Mouse (Mus musculus) embryonic facial prominence, embryonic 10.5 days (tissue): Measurements from ENCODE around the gene Phf7. TPM values are rescaled to one million over a fixed set of nuclear protein-coding genes. Genes with fewer than 3 reads are reported as not detected.
A peak's percentile ranks its signal among the peaks of the same experiment; 100 is the strongest.

Experiments
- DNase-seq: peaks from one replicate; pipeline ENCODE4 v3.0.0-alpha.2; 2017; ENCODE audit warnings: low spot score
- H3K27ac ChIP-seq: fragments of 300-500 bp; sonication (generic); replicated peaks from 2 replicates; pipeline ENCODE4 v1.5.1; 2016; ENCODE audit warnings: mild to moderate bottlenecking
- H3K27me3 ChIP-seq: fragments of 300-500 bp; sonication (generic); replicated peaks from 2 replicates; pipeline ENCODE4 v1.6.1; 2016; ENCODE audit warnings: low read depth, mild to moderate bottlenecking; ENCODE audit not compliant: poor library complexity, severe bottlenecking
- H3K36me3 ChIP-seq: fragments of 300-500 bp; sonication (generic); replicated peaks from 2 replicates; pipeline ENCODE4 v1.6.1; 2016; ENCODE audit warnings: mild to moderate bottlenecking, moderate library complexity
- H3K4me1 ChIP-seq: fragments of 300-500 bp; sonication (generic); 2 replicates; pipeline ENCODE4 v1.6.1; 2016
- H3K4me3 ChIP-seq: fragments of 300-500 bp; sonication (generic); 2 replicates; pipeline ENCODE4 v1.5.1; 2016; ENCODE audit warnings: mild to moderate bottlenecking, moderate library complexity
- H3K9me3 ChIP-seq: fragments of 300-500 bp; sonication (generic); 2 replicates; pipeline ENCODE4 v1.6.1; 2016; ENCODE audit warnings: mild to moderate bottlenecking
- WGBS: fragments of 180-500 bp; shearing (Covaris S2); methylation state at CpG from one replicate; pipeline ENCODE4 v1.1.7; 2016; 5-methylcytosine and 5-hydroxymethylcytosine counted together
- polyA plus RNA-seq: library from polyadenylated mRNA; unstranded; fragments of >200 nt; fragmentation: Nextera tagmentation; extraction: Ambion mirVana; gene quantifications from 2 replicates; pipeline ENCODE4 v1.2.1, GENCODE M21; 2016

Gene Phf7
- polyA plus RNA-seq, 1 experiment from 2014 or later: 12.8 TPM

- Histone ChIP-seq H3K27me3 (no peaks in the 10 kb centered on the region), H3K27ac (peak overlapping the region; percentile 97), H3K4me1 (peaks cover 26% of the 10 kb centered on the region), H3K36me3 (peaks cover 30% of the 10 kb centered on the region), H3K4me3 (peak overlapping the region; percentile 88), H3K9me3 (no peaks in the 10 kb centered on the region)
- no peak for DNase-seq
- 22% methylated on average over 38 of the region's 38 CpGs for WGBS
These were observed 664 bp downstream of the Phf7 start for GRCm38 (mm10) chr14:31250222-31251083.

GRCm38 (mm10) chr14:31248396-31248795 lies 2.7 kb downstream of the Phf7 start:
- no peak overlapping the region for H3K27ac ChIP-seq
- H3K36me3 ChIP-seq: peaks cover 10% of the 10 kb centered on the region
- H3K4me3 ChIP-seq: no peak overlapping the region
- no peaks in the 10 kb centered on the region for H3K27me3 ChIP-seq
- 90% methylated on average over 6 of the region's 6 CpGs for WGBS
- no peaks in the 10 kb centered on the region for H3K9me3 ChIP-seq
- no peak for DNase-seq
- H3K4me1 ChIP-seq: peaks cover 26% of the 10 kb centered on the region

- DNase-seq: no peak
- Histone ChIP-seq H3K4me1 (peaks cover 13% of the 10 kb centered on the region), H3K4me3 (no peak overlapping the region), H3K27ac (no peak overlapping the region), H3K36me3 (no peaks in the 10 kb centered on the region), H3K9me3 (no peaks in the 10 kb centered on the region), H3K27me3 (no peaks in the 10 kb centered on the region)
- 81% methylated on average over 1 of the region's 1 CpGs for WGBS
These were observed 5.2 kb downstream of the Phf7 start for GRCm38 (mm10) chr14:31245946-31246345.

GRCm38 (mm10) chr14:31244777-31245176 lies 6.3 kb downstream of the Phf7 start:
- Histone ChIP-seq H3K4me3 (no peak overlapping the region), H3K36me3 (0 out of 2 replicates have a peak, but pooled peaks cover 3% of the 10 kb centered on the region), H3K27ac (no peak overlapping the region)

DNA sequence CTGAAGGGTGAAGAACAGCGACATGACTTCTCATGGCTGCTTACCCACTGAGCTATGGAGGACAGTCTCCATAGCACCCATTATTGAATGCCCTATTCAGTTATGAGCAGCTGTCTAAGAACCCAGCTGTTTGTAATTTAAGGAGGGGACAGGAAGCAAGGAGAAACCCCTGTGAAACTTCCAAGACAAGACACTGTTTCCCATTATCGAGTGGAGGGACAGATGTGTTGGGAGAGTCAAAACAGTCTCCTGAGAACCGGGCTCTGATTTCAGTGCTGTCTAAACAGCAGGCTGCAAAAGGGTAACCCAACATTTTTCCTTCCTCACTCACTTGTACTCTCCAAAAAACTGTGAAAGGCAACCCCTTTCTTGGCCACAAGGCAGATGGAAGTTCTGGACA lies 10.6 kb downstream of the Phf7 start:
- no peaks in the 10 kb centered on the region for H3K27me3 ChIP-seq
- H3K4me3 ChIP-seq: no peak overlapping the region
- 49% methylated on average over 3 of the region's 3 CpGs for WGBS
- no peaks in the 10 kb centered on the region for H3K9me3 ChIP-seq
- peaks cover 7% of the 10 kb centered on the region; the same call in 1 of the 2 replicates for H3K36me3 ChIP-seq
- peaks cover 11% of the 10 kb centered on the region for H3K4me1 ChIP-seq
- no peak overlapping the region for H3K27ac ChIP-seq
- no peak for DNase-seq

More at GRCm38 (mm10) chr14:31244777-31245176, 6.3 kb downstream of the Phf7 start:
- H3K27me3 ChIP-seq: no peaks in the 10 kb centered on the region
- WGBS: 81% methylated on average over 1 of the region's 1 CpGs
- no peak for DNase-seq
- peaks cover 13% of the 10 kb centered on the region for H3K4me1 ChIP-seq
- H3K9me3 ChIP-seq: no peaks in the 10 kb centered on the region

DNA sequence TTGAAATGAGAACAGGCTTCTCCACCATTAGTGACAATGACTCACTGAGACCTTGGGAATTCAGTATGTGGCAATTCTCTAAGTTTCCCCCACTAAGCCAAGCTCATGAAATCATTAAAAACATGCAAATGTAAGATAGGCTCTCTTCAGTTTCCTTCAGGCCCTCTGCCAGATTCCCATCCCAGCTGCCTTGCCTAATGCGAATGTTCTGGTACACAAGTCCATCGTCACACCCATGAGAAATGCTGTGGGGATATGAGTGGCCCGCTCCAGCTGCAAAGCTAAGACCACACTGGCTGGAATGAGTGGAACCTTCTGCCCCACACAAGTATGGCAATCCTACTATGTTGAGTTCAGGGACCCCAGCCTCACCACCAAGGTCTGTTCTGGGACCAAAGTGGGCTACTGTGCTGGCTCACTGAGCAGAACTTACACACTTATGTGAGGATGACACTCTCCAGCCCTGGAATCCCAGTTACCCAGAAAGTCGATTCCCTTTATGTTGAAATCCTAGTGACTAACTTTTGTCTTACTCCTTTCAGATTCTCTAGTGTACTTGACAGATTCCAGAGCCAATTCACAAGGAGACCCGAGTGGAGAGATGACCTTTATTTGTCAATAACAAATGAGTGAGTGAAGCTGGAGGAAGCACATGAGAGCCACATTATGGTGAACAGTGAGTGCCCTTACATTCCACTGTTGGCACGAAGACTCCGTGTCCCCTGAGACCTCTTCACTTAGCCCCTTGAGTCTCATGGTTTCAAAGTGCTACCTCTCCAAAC lies 13.8 kb downstream of the Phf7 start:
- DNase-seq: no peak
- H3K27ac ChIP-seq: no peak overlapping the region
- no peaks in the 10 kb centered on the region for H3K9me3 ChIP-seq
- H3K36me3 ChIP-seq: peaks cover 7% of the 10 kb centered on the region; the same call in 1 of the 2 replicates
- WGBS: 86% methylated on average over 7 of the region's 7 CpGs
- no peaks in the 10 kb centered on the region for H3K27me3 ChIP-seq
- no peak overlapping the region for H3K4me3 ChIP-seq
- H3K4me1 ChIP-seq: peaks cover 16% of the 10 kb centered on the region

- H3K9me3 ChIP-seq: no peaks in the 10 kb centered on the region
- DNase-seq: peak; percentile 77
- H3K4me1 ChIP-seq: peaks cover 27% of the 10 kb centered on the region
- H3K27me3 ChIP-seq: no peaks in the 10 kb centered on the region
- H3K27ac ChIP-seq: peak overlapping the region; percentile 66; the same call in 1 of the 2 replicates
- peaks cover 5% of the 10 kb centered on the region; the same call in 1 of the 2 replicates for H3K36me3 ChIP-seq
- H3K4me3 ChIP-seq: peak overlapping the region; percentile 1; the same call in 1 of the 2 replicates
- 27% methylated on average over 11 of the region's 11 CpGs for WGBS
These were observed 17.0 kb downstream of the Phf7 start for GRCm38 (mm10) chr14:31233996-31234591.

- H3K9me3 ChIP-seq: no peaks in the 10 kb centered on the region
- no peak overlapping the region for H3K4me3 ChIP-seq
- no peak for DNase-seq
- 85% methylated on average over 14 of the region's 14 CpGs for WGBS
- no peaks in the 10 kb centered on the region for H3K36me3 ChIP-seq
- H3K27me3 ChIP-seq: no peaks in the 10 kb centered on the region
- no peak overlapping the region for H3K27ac ChIP-seq
- peaks cover 35% of the 10 kb centered on the region for H3K4me1 ChIP-seq
These were observed 17.8 kb downstream of the Phf7 start for GRCm38 (mm10) chr14:31233070-31233995.

- Histone ChIP-seq H3K27ac (no peak overlapping the region; the same call in 1 of the 2 replicates), H3K36me3 (no peaks in the 10 kb centered on the region), H3K4me1 (peaks cover 43% of the 10 kb centered on the region), H3K27me3 (no peaks in the 10 kb centered on the region), H3K4me3 (no peak overlapping the region), H3K9me3 (no peaks in the 10 kb centered on the region)
- DNase-seq: no peak
- 87% methylated on average over 13 of the region's 13 CpGs for WGBS
These were observed 18.6 kb downstream of the Phf7 start for GRCm38 (mm10) chr14:31232404-31233069.

DNA sequence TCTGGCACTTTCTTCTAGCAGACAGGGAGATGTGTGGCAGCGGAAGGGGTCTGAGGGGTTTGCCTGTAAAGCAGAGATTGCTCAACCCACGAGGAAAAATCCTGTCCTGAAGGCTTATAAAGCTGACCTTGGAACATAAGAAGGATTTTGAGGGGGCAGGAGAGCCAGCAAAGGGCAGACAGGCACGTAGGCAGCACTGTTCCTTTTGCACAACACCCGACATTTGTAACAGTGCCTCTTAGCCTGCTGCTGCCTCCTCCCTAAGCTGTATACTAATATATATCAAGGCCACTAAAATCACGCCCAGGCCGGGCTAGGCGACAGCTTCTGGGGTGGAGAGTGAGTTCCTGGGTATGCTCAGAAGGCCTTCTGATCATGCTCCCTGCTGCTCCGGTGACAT lies 20.7 kb downstream of the Phf7 start:
- no peak for DNase-seq
- no peaks in the 10 kb centered on the region for H3K9me3 ChIP-seq

GRCm38 (mm10) chr14:31228234-31228633 lies 22.9 kb downstream of the Phf7 start:
- Histone ChIP-seq H3K27ac (no peak overlapping the region), H3K36me3 (no peaks in the 10 kb centered on the region), H3K27me3 (no peaks in the 10 kb centered on the region), H3K4me1 (peaks cover 44% of the 10 kb centered on the region), H3K4me3 (no peak overlapping the region), H3K9me3 (no peaks in the 10 kb centered on the region)
- DNase-seq: no peak
- 70% methylated on average over 6 of the region's 6 CpGs for WGBS

More for the DNA sequence above, 20.7 kb downstream of the Phf7 start:
- H3K27ac ChIP-seq: peak overlapping the region; percentile 36; the same call in 1 of the 2 replicates
- H3K36me3 ChIP-seq: no peaks in the 10 kb centered on the region
- whole genome bisulfite sequencing: 68% methylated on average over 8 of the region's 8 CpGs
- H3K4me3 ChIP-seq: no peak overlapping the region
- peaks cover 46% of the 10 kb centered on the region for H3K4me1 ChIP-seq
- H3K27me3 ChIP-seq: no peaks in the 10 kb centered on the region
